Mouse (Mus musculus): ENCODE results near the gene Cep128. TPM values are rescaled to one million over a fixed set of nuclear protein-coding genes. Genes with fewer than 3 reads are reported as not detected.

The Cep128 gene
- polyA plus RNA-seq, 2 experiments from 2014 or later = 7.6 to 14.4 TPM

GRCm38 (mm10) chr12:90954740-90955473, 429.3 kb downstream of the Cep128 start:
- ATAC-seq = no peak

Other genes with a start within 250 kb of the Cep128 start
- not detected for gene Tshr, start 154 bp upstream of the Cep128 start, polyA plus RNA-seq (2017; shearing (Covaris generic))
- gene Gtf2a1, start 206.1 kb upstream of the Cep128 start, polyA plus RNA-seq (2017; shearing (Covaris generic)) = 10 to 100 TPM; 61.4 to 66.8 TPM